Mouse (Mus musculus) midbrain, embryonic 11.5 days (tissue): ENCODE measurements at regions not wholly inside any gene's neighbourhood (a gene's known extent, or its start where the extent isn't known, plus 50 kb on each side); places are given as distances from the start of the nearest gene placed in this dataset.

ENCODE experiments used
- ATAC-seq: fragments of 200-750 bp; cut with Nextera tagmentation; 2 replicates; pipeline ENCODE4 v1.8.0; 2017; ENCODE audit warnings: moderate TSS enrichment, moderate library complexity; ENCODE audit not compliant: low FRiP score
- DNase-seq: peaks from one replicate; pipeline ENCODE4 v3.0.0; 2015; ENCODE audit warnings: low spot score; ENCODE audit errors: missing footprints
- H3K27ac ChIP-seq: fragments of 300-500 bp; sonication (generic); 2 replicates; pipeline ENCODE4 v1.5.1; 2014; ENCODE audit warnings: low read depth, low read length
- H3K27me3 ChIP-seq: fragments of 300-500 bp; sonication (generic); 2 replicates; pipeline ENCODE4 v1.6.1; 2014; ENCODE audit warnings: mild to moderate bottlenecking, low read length, moderate library complexity, mixed read lengths; ENCODE audit not compliant: control insufficient read depth, insufficient read depth
- H3K36me3 ChIP-seq: fragments of 300-500 bp; sonication (generic); 2 replicates; pipeline ENCODE4 v1.6.1; 2014; ENCODE audit warnings: mild to moderate bottlenecking, low read length, moderate library complexity, mixed read lengths; ENCODE audit not compliant: control insufficient read depth, insufficient read depth
- H3K4me1 ChIP-seq: fragments of 300-500 bp; sonication (generic); 2 replicates; pipeline ENCODE4 v1.6.1; 2014; ENCODE audit warnings: low read length; ENCODE audit not compliant: control insufficient read depth, insufficient read depth
- H3K4me2 ChIP-seq: fragments of 300-500 bp; sonication (generic); 2 replicates; pipeline ENCODE4 v1.6.1; 2014; ENCODE audit warnings: mild to moderate bottlenecking, moderate library complexity
- H3K4me3 ChIP-seq: fragments of 300-500 bp; sonication (generic); 2 replicates; pipeline ENCODE4 v1.5.1; 2014; ENCODE audit warnings: low read depth, low read length
- H3K9ac ChIP-seq: fragments of 300-500 bp; sonication (generic); 2 replicates; pipeline ENCODE4 v1.6.1; 2014; ENCODE audit warnings: low read length
- H3K9me3 ChIP-seq: fragments of 300-500 bp; sonication (generic); 2 replicates; pipeline ENCODE4 v1.6.1; 2016; ENCODE audit warnings: low read length; ENCODE audit not compliant: control insufficient read depth
- WGBS: fragments of 180-500 bp; shearing (Covaris S2); extraction: QIAGEN DNeasy Blood & Tissue Kit; methylation state at CpG from one replicate; pipeline ENCODE4 v1.1.7; 2014; 5-methylcytosine and 5-hydroxymethylcytosine counted together

DNA sequence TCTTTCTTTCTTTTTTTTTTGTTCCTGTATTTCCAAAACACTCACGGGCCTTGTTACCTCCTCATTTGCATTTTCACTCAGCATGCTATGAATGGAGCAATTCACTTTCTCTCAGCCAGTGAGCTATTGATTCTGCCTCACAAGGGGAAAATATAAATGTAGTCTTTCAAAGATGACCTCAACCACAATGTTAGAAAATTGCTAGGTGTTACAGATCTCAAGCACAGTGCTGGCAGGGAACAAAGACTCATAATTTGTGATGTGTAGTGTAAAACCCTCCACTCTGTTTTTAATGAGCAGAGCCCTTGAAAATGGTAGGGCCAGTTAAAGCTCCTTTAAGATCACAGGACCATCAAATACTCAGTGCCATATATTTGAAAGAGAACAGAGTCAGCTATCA is 353.8 kb downstream of the Bckdhb start:
- no peak overlapping the region for H3K4me2 ChIP-seq
- no peaks in the 10 kb centered on the region for H3K27me3 ChIP-seq
- H3K36me3 ChIP-seq = no peaks in the 10 kb centered on the region
- DNase-seq (no peak), ATAC-seq (no peak; the same call in 1 of the 2 replicates)
- no peaks in the 10 kb centered on the region for H3K9me3 ChIP-seq
- H3K4me3 ChIP-seq = no peak overlapping the region
- 23% methylated on average over 1 of the region's 1 CpGs for WGBS
- peaks cover 2% of the 10 kb centered on the region; the same call in 1 of the 2 replicates for H3K4me1 ChIP-seq
- no peak overlapping the region for H3K27ac ChIP-seq
- H3K9ac ChIP-seq = no peak overlapping the region

GRCm38 (mm10) chr9:84280898-84281297 is 356.0 kb downstream of the Bckdhb start:
- WGBS = 90% methylated on average over 4 of the region's 4 CpGs

DNA sequence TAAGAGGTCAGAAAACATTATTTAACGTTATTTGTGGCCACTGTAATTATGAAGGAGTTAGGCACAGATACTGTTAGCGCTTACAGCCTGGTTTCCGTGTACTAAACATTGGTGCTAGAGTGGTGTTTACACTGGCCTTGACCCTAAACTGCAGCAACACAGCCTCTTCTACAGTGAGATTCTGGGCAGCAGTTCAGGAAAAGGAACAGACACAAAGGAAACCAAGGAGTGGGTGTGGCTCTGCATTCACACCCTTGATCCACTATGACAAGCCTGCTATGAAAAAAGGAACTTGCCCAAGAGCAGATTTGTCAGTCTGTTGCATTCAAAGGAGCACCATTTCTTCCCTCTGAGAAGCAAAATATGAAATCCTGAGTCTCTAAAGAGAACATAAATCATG is 356.7 kb downstream of the Bckdhb start:
- Histone ChIP-seq H3K9me3 (no peaks in the 10 kb centered on the region), H3K9ac (no peak overlapping the region), H3K36me3 (no peaks in the 10 kb centered on the region), H3K4me1 (peaks cover 2% of the 10 kb centered on the region; the same call in 1 of the 2 replicates), H3K27me3 (no peaks in the 10 kb centered on the region), H3K4me3 (no peak overlapping the region), H3K4me2 (no peak overlapping the region), H3K27ac (no peak overlapping the region)
- ATAC-seq (no peak), DNase-seq (no peak)
- WGBS = 85% methylated on average over 3 of the region's 3 CpGs

More at GRCm38 (mm10) chr9:84280898-84281297, 356.0 kb downstream of the Bckdhb start:
- Histone ChIP-seq H3K4me1 (peaks cover 2% of the 10 kb centered on the region; the same call in 1 of the 2 replicates), H3K9ac (no peak overlapping the region), H3K4me2 (no peak overlapping the region), H3K36me3 (no peaks in the 10 kb centered on the region), H3K4me3 (no peak overlapping the region), H3K27ac (no peak overlapping the region), H3K27me3 (no peaks in the 10 kb centered on the region), H3K9me3 (no peaks in the 10 kb centered on the region)
- DNase-seq (no peak), ATAC-seq (no peak)

DNA sequence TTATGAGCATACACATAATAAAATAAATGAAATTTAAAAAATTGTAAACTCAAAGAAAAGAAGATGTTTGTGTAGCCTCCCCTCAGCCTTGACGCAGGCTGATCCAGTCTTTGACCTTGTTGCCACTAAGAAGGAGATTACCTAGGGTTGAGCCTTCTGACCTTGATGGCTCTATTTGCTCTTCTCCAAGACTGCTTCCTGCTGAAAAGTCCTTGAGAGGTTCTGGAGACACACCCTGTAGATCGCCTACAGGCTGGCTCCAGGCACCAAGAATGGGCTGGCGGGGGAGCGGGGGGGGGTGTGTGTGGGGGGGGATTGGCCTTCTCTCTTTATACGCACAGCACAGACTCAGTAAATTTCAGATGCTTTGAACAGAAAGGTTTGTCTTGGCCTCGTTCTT is 358.4 kb downstream of the Bckdhb start:
- no peak for ATAC-seq

GRCm38 (mm10) chr9:84285604-84286003 is 360.7 kb downstream of the Bckdhb start:
- no peak; the same call in 1 of the 2 replicates for ATAC-seq
- no peak for DNase-seq
- Histone ChIP-seq H3K4me2 (no peak overlapping the region), H3K9me3 (no peaks in the 10 kb centered on the region), H3K4me3 (no peak overlapping the region), H3K36me3 (no peaks in the 10 kb centered on the region), H3K9ac (no peak overlapping the region), H3K27me3 (no peaks in the 10 kb centered on the region), H3K27ac (no peak overlapping the region), H3K4me1 (no peaks in the 10 kb centered on the region)
- WGBS = 56% methylated on average over 4 of the region's 4 CpGs

More for the DNA sequence above, 358.4 kb downstream of the Bckdhb start:
- Histone ChIP-seq H3K27me3 (no peaks in the 10 kb centered on the region), H3K4me3 (no peak overlapping the region), H3K9ac (no peak overlapping the region), H3K27ac (no peak overlapping the region), H3K4me1 (peaks cover 2% of the 10 kb centered on the region; the same call in 1 of the 2 replicates), H3K4me2 (no peak overlapping the region), H3K36me3 (no peaks in the 10 kb centered on the region), H3K9me3 (no peaks in the 10 kb centered on the region)
- DNase-seq = no peak
- 85% methylated on average over 5 of the region's 6 CpGs for WGBS

GRCm38 (mm10) chr9:84295891-84296290 is 370.9 kb downstream of the Bckdhb start:
- ATAC-seq = peak; percentile 38
- no peak overlapping the region for H3K4me2 ChIP-seq
- peak; percentile 85 for DNase-seq
- H3K9ac ChIP-seq = no peak overlapping the region
- H3K4me3 ChIP-seq = no peak overlapping the region
- H3K27ac ChIP-seq = no peak overlapping the region
- H3K36me3 ChIP-seq = no peaks in the 10 kb centered on the region
- H3K27me3 ChIP-seq = no peaks in the 10 kb centered on the region
- H3K4me1 ChIP-seq = no peaks in the 10 kb centered on the region
- WGBS = 38% methylated on average over 1 of the region's 1 CpGs
- H3K9me3 ChIP-seq = no peaks in the 10 kb centered on the region

DNA sequence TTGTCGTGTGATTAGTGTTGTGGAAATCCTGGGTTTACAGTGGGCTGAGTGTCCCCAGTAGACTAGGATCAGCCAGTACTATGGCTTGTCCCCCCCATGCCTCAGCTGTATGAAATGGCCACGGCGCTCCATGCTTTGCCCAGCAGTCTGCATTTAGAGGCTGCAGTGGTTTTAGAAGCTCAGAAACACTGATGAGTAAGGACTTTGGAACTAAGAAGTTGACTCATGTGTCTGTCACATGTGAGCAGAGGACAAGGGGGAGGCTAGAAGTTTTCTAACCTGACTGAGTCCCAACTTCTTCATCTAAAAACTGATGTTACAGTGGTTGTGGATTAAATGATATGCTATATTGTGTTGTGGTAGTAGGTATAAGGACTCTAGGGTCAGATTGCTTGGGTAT is 371.5 kb downstream of the Bckdhb start:
- DNase-seq (peak; percentile 82), ATAC-seq (no peak)
- H3K4me2 ChIP-seq = no peak overlapping the region
- H3K9ac ChIP-seq = no peak overlapping the region
- H3K4me1 ChIP-seq = no peaks in the 10 kb centered on the region
- 76% methylated on average over 3 of the region's 3 CpGs for WGBS
- H3K27ac ChIP-seq = no peak overlapping the region
- H3K36me3 ChIP-seq = no peaks in the 10 kb centered on the region
- H3K27me3 ChIP-seq = no peaks in the 10 kb centered on the region
- H3K4me3 ChIP-seq = no peak overlapping the region
- H3K9me3 ChIP-seq = no peaks in the 10 kb centered on the region

DNA sequence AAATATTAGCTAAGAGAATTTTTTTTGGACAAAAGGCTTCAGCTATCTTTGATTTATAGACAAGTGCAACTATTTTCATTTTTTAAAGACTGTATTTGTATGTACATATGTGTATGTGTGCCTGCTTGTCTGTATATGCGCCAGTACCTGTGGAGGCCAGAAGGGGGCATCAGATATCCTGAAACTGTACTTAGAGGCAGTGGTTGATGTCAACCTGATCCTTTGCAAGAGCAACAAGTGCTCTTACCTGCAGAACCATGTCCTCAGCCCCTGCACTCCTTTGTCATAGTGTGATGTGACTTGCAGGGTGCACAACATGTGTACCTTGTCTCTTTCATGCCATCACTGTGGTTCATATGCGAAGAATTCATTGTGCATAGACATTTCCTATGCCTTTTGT is 379.5 kb downstream of the Bckdhb start:
- Histone ChIP-seq H3K27me3 (no peaks in the 10 kb centered on the region), H3K9ac (no peak overlapping the region), H3K4me3 (no peak overlapping the region), H3K9me3 (no peaks in the 10 kb centered on the region), H3K27ac (no peak overlapping the region), H3K4me2 (no peak overlapping the region), H3K4me1 (no peaks in the 10 kb centered on the region), H3K36me3 (no peaks in the 10 kb centered on the region)
- WGBS = 93% methylated on average over 2 of the region's 2 CpGs
- ATAC-seq (no peak), DNase-seq (peak; percentile 66)

- Histone ChIP-seq H3K27me3 (no peaks in the 10 kb centered on the region), H3K9ac (no peak overlapping the region), H3K27ac (no peak overlapping the region), H3K36me3 (no peaks in the 10 kb centered on the region), H3K4me2 (no peak overlapping the region), H3K4me1 (no peaks in the 10 kb centered on the region; the same call in 1 of the 2 replicates), H3K9me3 (no peaks in the 10 kb centered on the region), H3K4me3 (no peak overlapping the region)
- 82% methylated on average over 2 of the region's 2 CpGs for WGBS
- no peak for ATAC-seq
- DNase-seq = no peak
Observed at GRCm38 (mm10) chr9:84318811-84319210, 393.9 kb downstream of the Bckdhb start.
